Mouse (Mus musculus) heart, postnatal 0 days (tissue): ENCODE measurements around the gene Ttc8.

Source experiments
- CTCF ChIP-seq: IDR thresholded peaks from 2 replicates; pipeline ENCODE4 v1.5.1; 2016; ENCODE audit warnings: antibody characterized with exemption, control low read depth, low read depth
- EP300 ChIP-seq: IDR thresholded peaks from 2 replicates; pipeline ENCODE4 v1.6.1; 2016; ENCODE audit warnings: antibody characterized with exemption, low read depth

- TF ChIP-seq CTCF (peak; percentile 42), EP300 (no peak)
Observed at GRCm38 (mm10) chr12:98884515-98884914, 35.9 kb upstream of the Ttc8 start.
